Mouse (Mus musculus): ENCODE measurements around the gene Fbxo46. TPM values are rescaled to one million over a fixed set of nuclear protein-coding genes. Genes with fewer than 3 reads are reported as not detected.

Fbxo46 gene
- polyA plus RNA-seq, 1 experiment from 2014 or later = 15.9 TPM

- H3K27me3 ChIP-seq (replicated peaks; ENCODE audit: low read depth, poor library complexity, severe bottlenecking) = peaks cover 73% of the 10 kb centered on the region
- H3K27ac ChIP-seq (replicated peaks) = no peak overlapping the region
- H3K9me3 ChIP-seq = peaks cover 8% of the 10 kb centered on the region; the same call in 1 of the 2 replicates
- peak; percentile 66 for DNase-seq (ENCODE audit: low spot score)
- peak overlapping the region; percentile 42 for H3K4me3 ChIP-seq
- no peaks in the 10 kb centered on the region for H3K36me3 ChIP-seq (replicated peaks)
- H3K4me1 ChIP-seq = peaks cover 45% of the 10 kb centered on the region
- WGBS = 3% methylated on average over 6 of the region's 6 CpGs
These were observed 44.5 kb downstream of the Fbxo46 start for GRCm38 (mm10) chr7:19164189-19164588.

- DNase-seq (ENCODE audit: low spot score) = peak; percentile 51
- 2% methylated on average over 13 of the region's 13 CpGs for WGBS
- peaks cover 7% of the 10 kb centered on the region; the same call in 1 of the 2 replicates for H3K9me3 ChIP-seq
- no peak overlapping the region for H3K27ac ChIP-seq (replicated peaks)
- H3K4me3 ChIP-seq = peak overlapping the region; percentile 42
- peaks cover 37% of the 10 kb centered on the region for H3K4me1 ChIP-seq
- no peaks in the 10 kb centered on the region for H3K36me3 ChIP-seq (replicated peaks)
- peaks cover 66% of the 10 kb centered on the region for H3K27me3 ChIP-seq (replicated peaks; ENCODE audit: low read depth, poor library complexity, severe bottlenecking)
These were observed 45.3 kb downstream of the Fbxo46 start for GRCm38 (mm10) chr7:19164978-19165377.

GRCm38 (mm10) chr7:19165656-19166423 is 46.2 kb downstream of the Fbxo46 start, which contains the start of gene Gipr:
Gene Gipr, minus strand, starts transcription at chr7:19166127.
- Histone ChIP-seq H3K27me3 (replicated peaks; ENCODE audit: low read depth, poor library complexity, severe bottlenecking) (peaks cover 62% of the 10 kb centered on the region), H3K9me3 (peaks cover 5% of the 10 kb centered on the region; the same call in 1 of the 2 replicates), H3K4me3 (peak within 1 kb of the TSS; percentile 42), H3K27ac (replicated peaks) (no peak within 1 kb of the TSS), H3K4me1 (peaks cover 30% of the 10 kb centered on the region), H3K36me3 (replicated peaks) (no peaks in the 10 kb centered on the region)
- DNase-seq (ENCODE audit: low spot score) = no peak
- 12% methylated on average over 14 of the region's 14 CpGs for WGBS

DNA sequence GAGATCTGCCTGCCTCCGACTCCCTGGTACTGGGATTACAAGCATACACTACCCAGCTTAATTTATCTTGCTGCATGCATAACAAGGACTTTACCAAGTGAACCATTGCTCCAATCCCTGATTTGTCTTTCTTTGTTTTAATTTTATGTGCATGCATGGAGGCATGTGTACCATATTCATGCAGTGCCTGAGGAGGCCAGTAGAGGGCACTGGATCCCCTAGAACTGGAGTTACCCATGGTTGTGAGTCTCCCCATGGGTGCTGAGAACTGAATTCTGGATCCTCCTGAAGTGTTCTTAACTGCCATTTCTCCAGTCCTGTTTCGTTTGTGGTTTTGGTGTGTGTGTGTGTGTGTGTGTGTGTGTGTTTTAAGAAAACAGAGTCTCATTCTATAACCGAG is 47.3 kb downstream of the Fbxo46 start:
- H3K36me3 ChIP-seq (replicated peaks) = no peaks in the 10 kb centered on the region
- peaks cover 34% of the 10 kb centered on the region for H3K4me1 ChIP-seq
- 90% methylated on average over 3 of the region's 3 CpGs for WGBS
- no peak overlapping the region for H3K27ac ChIP-seq (replicated peaks)
- peaks cover 5% of the 10 kb centered on the region; the same call in 1 of the 2 replicates for H3K9me3 ChIP-seq
- peaks cover 61% of the 10 kb centered on the region for H3K27me3 ChIP-seq (replicated peaks; ENCODE audit: low read depth, poor library complexity, severe bottlenecking)
- no peak overlapping the region for H3K4me3 ChIP-seq
- no peak for DNase-seq (ENCODE audit: low spot score)

DNA sequence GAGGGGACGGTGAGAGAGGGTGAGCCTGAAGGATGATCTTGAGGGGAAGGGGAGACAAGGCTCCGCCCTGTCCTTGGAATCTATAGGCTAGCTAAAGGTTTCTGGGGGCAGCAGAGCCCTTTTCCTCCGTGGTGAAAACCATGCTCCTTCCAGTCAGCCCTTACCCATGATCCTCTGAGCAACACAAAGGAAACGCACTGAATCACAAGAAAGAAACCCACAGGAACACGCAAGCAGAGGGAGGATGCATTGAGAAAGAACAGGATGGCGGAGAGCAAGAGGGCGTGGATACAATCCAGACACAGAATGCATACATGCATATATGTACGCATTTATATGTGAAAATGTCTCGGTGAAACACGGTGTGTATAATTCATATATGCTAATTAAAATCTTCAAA is 49.8 kb downstream of the Fbxo46 start:
- Histone ChIP-seq H3K27me3 (replicated peaks; ENCODE audit: low read depth, poor library complexity, severe bottlenecking) (peaks cover 51% of the 10 kb centered on the region), H3K9me3 (peaks cover 5% of the 10 kb centered on the region; the same call in 1 of the 2 replicates), H3K4me1 (peaks cover 35% of the 10 kb centered on the region), H3K27ac (replicated peaks) (no peak overlapping the region), H3K36me3 (replicated peaks) (no peaks in the 10 kb centered on the region), H3K4me3 (no peak overlapping the region)
- WGBS = 66% methylated on average over 10 of the region's 10 CpGs
- no peak for DNase-seq (ENCODE audit: low spot score)

DNA sequence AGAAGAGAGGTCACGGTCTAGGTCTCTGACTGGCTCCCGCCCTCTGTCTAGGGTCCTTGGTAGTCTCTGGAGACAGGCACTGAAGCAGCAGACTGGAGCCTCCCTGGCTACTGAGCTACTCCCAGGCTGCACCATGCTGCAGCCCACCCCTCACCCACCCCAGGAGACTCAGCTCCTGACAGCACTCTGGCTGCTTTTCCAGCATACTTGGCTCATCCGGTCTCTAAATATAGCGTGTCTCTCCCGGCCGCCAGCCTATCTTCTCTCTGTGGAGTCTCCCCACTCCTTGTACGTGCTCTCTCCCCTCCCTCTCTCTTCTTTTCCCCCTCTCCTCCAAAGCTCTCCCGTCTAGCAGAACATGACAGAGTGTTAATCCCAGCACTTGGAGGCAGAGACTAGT is 50.5 kb downstream of the Fbxo46 start:
- no peaks in the 10 kb centered on the region for H3K36me3 ChIP-seq (replicated peaks)
- WGBS = 64% methylated on average over 8 of the region's 8 CpGs
- H3K4me3 ChIP-seq = no peak overlapping the region
- peaks cover 5% of the 10 kb centered on the region; the same call in 1 of the 2 replicates for H3K9me3 ChIP-seq
- H3K4me1 ChIP-seq = peaks cover 28% of the 10 kb centered on the region
- DNase-seq (ENCODE audit: low spot score) = no peak
- no peak overlapping the region for H3K27ac ChIP-seq (replicated peaks)
- H3K27me3 ChIP-seq (replicated peaks; ENCODE audit: low read depth, poor library complexity, severe bottlenecking) = peaks cover 50% of the 10 kb centered on the region

DNA sequence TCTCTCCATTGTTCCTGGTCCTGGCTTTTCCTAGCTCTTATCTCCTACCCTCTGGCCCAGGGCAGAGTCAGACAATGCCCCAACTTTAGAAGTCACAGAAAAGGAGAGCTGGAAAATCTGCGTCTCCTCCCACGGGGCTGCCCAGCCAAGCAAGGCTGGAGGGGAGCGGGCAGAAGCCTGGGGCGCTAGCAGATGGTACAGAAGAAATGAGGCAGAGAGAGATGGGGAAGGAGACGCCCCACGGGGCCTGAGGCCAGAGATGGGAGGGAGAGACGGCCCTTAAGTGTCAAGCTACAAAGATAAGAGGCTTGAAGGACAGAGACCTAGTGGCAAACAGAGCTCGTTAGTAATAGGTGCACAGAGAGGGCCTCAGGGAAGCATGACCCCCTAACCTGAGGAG is 52.2 kb downstream of the Fbxo46 start:
- Histone ChIP-seq H3K27ac (replicated peaks) (no peak overlapping the region), H3K4me3 (peak overlapping the region; percentile 26; the same call in 1 of the 2 replicates), H3K36me3 (replicated peaks) (no peaks in the 10 kb centered on the region), H3K9me3 (peaks cover 5% of the 10 kb centered on the region; the same call in 1 of the 2 replicates), H3K4me1 (peaks cover 32% of the 10 kb centered on the region), H3K27me3 (replicated peaks; ENCODE audit: low read depth, poor library complexity, severe bottlenecking) (peaks cover 50% of the 10 kb centered on the region)
- 48% methylated on average over 8 of the region's 8 CpGs for WGBS
- no peak for DNase-seq (ENCODE audit: low spot score)

DNA sequence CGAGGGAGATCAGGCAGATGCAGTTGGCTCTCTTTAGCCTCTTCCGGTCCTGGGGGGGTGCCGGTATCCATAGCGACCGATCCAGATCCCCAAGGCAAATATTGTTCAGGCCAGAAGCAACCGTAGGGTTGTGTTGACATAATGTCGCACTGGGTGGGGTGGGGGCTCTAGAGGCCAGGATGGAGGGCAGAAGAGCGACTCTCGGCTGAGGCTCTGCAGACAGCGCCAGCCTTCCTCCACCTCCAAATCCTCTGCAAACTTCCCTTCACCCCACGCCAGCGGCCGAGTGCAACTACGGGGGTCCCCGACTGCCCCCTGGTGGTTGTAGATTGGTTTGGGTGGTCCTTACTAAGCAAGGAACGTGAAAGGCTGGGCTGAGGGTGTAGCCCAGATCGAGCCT is 53.2 kb downstream of the Fbxo46 start:
- Histone ChIP-seq H3K36me3 (replicated peaks) (no peaks in the 10 kb centered on the region), H3K4me1 (peaks cover 34% of the 10 kb centered on the region), H3K27me3 (replicated peaks; ENCODE audit: low read depth, poor library complexity, severe bottlenecking) (peaks cover 59% of the 10 kb centered on the region), H3K4me3 (peak overlapping the region; percentile 55), H3K9me3 (no peaks in the 10 kb centered on the region; the same call in 1 of the 2 replicates), H3K27ac (replicated peaks) (peak overlapping the region; percentile 66; the same call in 1 of the 2 replicates)
- 5% methylated on average over 17 of the region's 17 CpGs for WGBS
- DNase-seq (ENCODE audit: low spot score) = peak; percentile 91

DNA sequence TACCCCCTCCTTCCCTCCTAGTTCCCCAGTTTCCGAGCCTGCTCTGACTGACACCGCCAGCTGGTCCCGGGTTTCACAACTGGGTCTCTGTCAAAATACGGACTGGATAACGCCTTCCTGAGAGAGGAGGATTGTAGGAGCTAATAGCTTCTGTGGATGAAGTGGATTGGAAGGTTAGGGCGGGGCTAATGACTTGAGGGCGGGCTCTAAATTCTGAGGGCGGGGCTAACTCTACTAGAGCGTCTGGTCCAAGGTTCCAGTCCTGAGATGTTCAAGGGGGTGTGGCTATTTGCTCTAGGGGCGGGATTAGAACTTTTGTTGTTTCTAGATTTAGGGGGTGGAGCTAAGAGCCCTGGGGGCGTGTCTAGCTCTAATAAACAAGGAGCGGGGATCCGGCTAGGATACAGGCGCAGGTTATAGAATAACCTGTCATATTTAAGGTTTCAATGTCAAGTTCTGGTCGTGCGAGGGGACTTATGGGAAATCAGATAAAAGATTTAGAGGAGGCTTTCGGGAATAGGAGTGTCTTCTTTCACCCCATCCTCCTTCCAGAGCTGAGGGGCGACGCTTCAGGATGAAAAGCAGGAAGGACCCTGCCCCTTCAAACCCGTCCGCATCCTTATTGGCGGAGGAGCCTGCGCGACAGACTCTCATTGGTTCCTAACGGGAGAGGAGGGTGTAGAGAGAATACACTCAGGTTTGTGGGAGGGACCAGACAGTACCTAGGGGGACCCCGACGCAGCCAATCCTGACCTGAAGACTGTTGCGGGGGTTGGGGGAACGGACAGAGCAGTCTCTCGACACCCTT is 56.3 kb downstream of the Fbxo46 start, which contains the start of gene Eml2:
Eml2 (plus strand) TSS at position 714 of the 808 bp plus-strand sequence.
- H3K27ac ChIP-seq (replicated peaks) = no peak within 1 kb of the TSS
- WGBS = 1% methylated on average over 30 of the region's 30 CpGs
- peaks cover 3% of the 10 kb centered on the region; the same call in 1 of the 2 replicates for H3K9me3 ChIP-seq
- no peaks in the 10 kb centered on the region for H3K36me3 ChIP-seq (replicated peaks)
- DNase-seq (ENCODE audit: low spot score) = peak; percentile 63
- H3K27me3 ChIP-seq (replicated peaks; ENCODE audit: low read depth, poor library complexity, severe bottlenecking) = peaks cover 83% of the 10 kb centered on the region
- peaks cover 56% of the 10 kb centered on the region for H3K4me1 ChIP-seq
- peak within 1 kb of the TSS; percentile 55 for H3K4me3 ChIP-seq

DNA sequence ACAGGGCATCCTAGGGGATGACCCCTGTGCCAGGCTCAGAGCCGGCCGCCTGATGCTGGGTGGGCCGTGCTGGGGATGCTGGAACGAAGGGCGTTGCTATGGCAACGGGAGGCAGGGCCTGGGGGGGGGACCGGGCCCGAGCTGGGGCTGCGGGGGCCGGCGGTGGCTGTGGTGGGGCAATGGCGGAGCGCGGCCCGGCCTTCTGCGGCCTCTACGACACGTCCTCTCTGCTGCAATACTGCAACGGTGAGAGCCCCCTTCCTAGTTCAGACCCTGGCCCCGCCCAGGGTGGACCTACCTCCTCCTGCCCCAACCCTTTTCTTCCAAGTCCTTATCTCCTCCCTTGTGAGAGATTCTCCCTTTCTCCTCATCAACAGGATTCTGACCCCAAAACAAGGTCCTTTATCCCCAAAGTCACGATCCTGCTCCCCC is 56.9 kb downstream of the Fbxo46 start:
- Histone ChIP-seq H3K9me3 (peaks cover 3% of the 10 kb centered on the region; the same call in 1 of the 2 replicates), H3K4me1 (peaks cover 62% of the 10 kb centered on the region), H3K36me3 (replicated peaks) (no peaks in the 10 kb centered on the region), H3K4me3 (peak overlapping the region; percentile 55), H3K27me3 (replicated peaks; ENCODE audit: low read depth, poor library complexity, severe bottlenecking) (peaks cover 83% of the 10 kb centered on the region), H3K27ac (replicated peaks) (no peak overlapping the region)
- 3% methylated on average over 21 of the region's 21 CpGs for WGBS
- DNase-seq (ENCODE audit: low spot score) = no peak

- Histone ChIP-seq H3K36me3 (replicated peaks) (no peaks in the 10 kb centered on the region), H3K27me3 (replicated peaks; ENCODE audit: low read depth, poor library complexity, severe bottlenecking) (peaks cover 77% of the 10 kb centered on the region), H3K4me3 (peak overlapping the region; percentile 55; the same call in 1 of the 2 replicates), H3K4me1 (peaks cover 62% of the 10 kb centered on the region), H3K9me3 (peaks cover 3% of the 10 kb centered on the region; the same call in 1 of the 2 replicates), H3K27ac (replicated peaks) (no peak overlapping the region)
- DNase-seq (ENCODE audit: low spot score) = no peak
- 61% methylated on average over 7 of the region's 7 CpGs for WGBS
These were observed 57.6 kb downstream of the Fbxo46 start for GRCm38 (mm10) chr7:19177216-19177615.

DNA sequence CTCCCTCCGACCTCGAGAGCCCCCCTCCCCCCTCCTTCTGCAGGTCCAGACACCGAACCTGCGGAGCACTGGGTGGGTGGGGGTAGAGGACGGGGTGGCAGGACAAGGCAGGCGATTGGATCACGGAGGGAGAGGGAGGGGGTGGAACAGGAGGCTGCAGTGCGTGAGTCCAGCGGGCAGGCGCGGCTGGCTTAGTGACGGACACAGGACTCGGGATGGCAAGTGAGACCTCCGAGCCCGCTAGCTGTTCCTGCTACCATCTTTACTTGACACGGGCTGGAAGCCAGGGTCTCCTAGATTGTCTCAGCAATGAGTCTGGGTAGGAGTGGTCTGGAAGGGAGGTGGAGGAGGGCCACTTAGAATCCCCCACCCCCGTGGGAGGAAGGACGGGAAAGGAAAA is 58.4 kb downstream of the Fbxo46 start:
- WGBS = 6% methylated on average over 18 of the region's 18 CpGs
- peaks cover 56% of the 10 kb centered on the region for H3K4me1 ChIP-seq
- no peak for DNase-seq (ENCODE audit: low spot score)
- H3K9me3 ChIP-seq = peaks cover 3% of the 10 kb centered on the region; the same call in 1 of the 2 replicates
- peak overlapping the region; percentile 24; the same call in 1 of the 2 replicates for H3K4me3 ChIP-seq
- H3K36me3 ChIP-seq (replicated peaks) = no peaks in the 10 kb centered on the region
- H3K27ac ChIP-seq (replicated peaks) = no peak overlapping the region
- peaks cover 72% of the 10 kb centered on the region for H3K27me3 ChIP-seq (replicated peaks; ENCODE audit: low read depth, poor library complexity, severe bottlenecking)
